Mouse (Mus musculus) kidney, embryonic 14.5 days (tissue): Measurements from ENCODE around the gene Dkkl1. TPM values are rescaled to one million over a fixed set of nuclear protein-coding genes. Genes with fewer than 3 reads are reported as not detected.

Experiments used
- ATAC-seq: fragments of 200-750 bp; cut with Nextera tagmentation; 2 replicates; pipeline ENCODE4 v1.8.0; 2017; ENCODE audit warnings: moderate number of reproducible peaks, mild to moderate bottlenecking, moderate TSS enrichment, moderate library complexity; ENCODE audit not compliant: low FRiP score, low TSS enrichment
- H3K27ac ChIP-seq: fragments of 300-500 bp; sonication (generic); 2 replicates; pipeline ENCODE4 v1.5.1; 2014; ENCODE audit warnings: low read depth, mild to moderate bottlenecking, low read length, moderate library complexity, mixed read lengths
- H3K27me3 ChIP-seq: fragments of 300-500 bp; sonication (generic); 2 replicates; pipeline ENCODE4 v1.6.1; 2014; ENCODE audit warnings: mild to moderate bottlenecking, low read length; ENCODE audit not compliant: control insufficient read depth, insufficient read depth
- H3K36me3 ChIP-seq: fragments of 300-500 bp; sonication (generic); 2 replicates; pipeline ENCODE4 v1.6.1; 2014; ENCODE audit warnings: low read length, mixed read lengths; ENCODE audit not compliant: control insufficient read depth, insufficient read depth
- H3K4me1 ChIP-seq: fragments of 300-500 bp; sonication (generic); 2 replicates; pipeline ENCODE4 v1.6.1; 2014; ENCODE audit warnings: low read length, mixed read lengths; ENCODE audit not compliant: control insufficient read depth, insufficient read depth
- H3K4me2 ChIP-seq: fragments of 300-500 bp; sonication (generic); replicated peaks from 2 replicates; pipeline ENCODE4 v1.6.1; 2014; ENCODE audit warnings: low read depth, mild to moderate bottlenecking, low read length
- H3K4me3 ChIP-seq: fragments of 300-500 bp; sonication (generic); 2 replicates; pipeline ENCODE4 v1.5.1; 2014; ENCODE audit warnings: mild to moderate bottlenecking, low read length
- H3K9ac ChIP-seq: fragments of 300-500 bp; sonication (generic); 2 replicates; pipeline ENCODE4 v1.6.1; 2014; ENCODE audit warnings: low read depth, mild to moderate bottlenecking, low read length, moderate library complexity
- H3K9me3 ChIP-seq: fragments of 300-500 bp; sonication (generic); 2 replicates; pipeline ENCODE4 v1.6.1; 2016; ENCODE audit warnings: low read length; ENCODE audit not compliant: control insufficient read depth
- WGBS: fragments of 180-500 bp; shearing (Covaris S2); extraction: QIAGEN DNeasy Blood & Tissue Kit; methylation state at CpG from one replicate; pipeline ENCODE4 v1.1.7; 2014; 5-methylcytosine and 5-hydroxymethylcytosine counted together
- microRNA-seq: library from miRNA; unstranded; fragments of <30 nt; microRNA quantifications from one replicate; pipeline ENCODE4, GENCODE M21; 2016
- polyA plus RNA-seq: library from polyadenylated mRNA; unstranded; fragments of >200 nt; fragmentation: Nextera tagmentation; extraction: Ambion mirVana; gene quantifications from 2 replicates; pipeline ENCODE4 v1.2.1, GENCODE M21; 2014

The Dkkl1 gene
- polyA plus RNA-seq, 1 experiment from 2014 or later: 1.1 TPM

- Histone ChIP-seq H3K27ac (no peak overlapping the region), H3K4me1 (peaks cover 4% of the 10 kb centered on the region), H3K9me3 (no peaks in the 10 kb centered on the region), H3K4me3 (peak overlapping the region; percentile 34), H3K9ac (peak overlapping the region; percentile 5; the same call in 1 of the 2 replicates), H3K36me3 (peaks cover 16% of the 10 kb centered on the region; the same call in 1 of the 2 replicates), H3K27me3 (peaks cover 44% of the 10 kb centered on the region), H3K4me2 (peak overlapping the region; percentile 75)
- peak; percentile 92 for ATAC-seq
- 4% methylated on average over 35 of the region's 35 CpGs for WGBS
These were observed 50.1 kb downstream of the Dkkl1 start for GRCm38 (mm10) chr7:45161612-45162473.

- H3K27ac ChIP-seq: no peak overlapping the region
- H3K4me3 ChIP-seq: no peak overlapping the region
- H3K9me3 ChIP-seq: no peaks in the 10 kb centered on the region
- H3K4me1 ChIP-seq: peaks cover 4% of the 10 kb centered on the region
- WGBS: 92% methylated on average over 3 of the region's 3 CpGs
- H3K36me3 ChIP-seq: peaks cover 16% of the 10 kb centered on the region; the same call in 1 of the 2 replicates
- no peak overlapping the region for H3K9ac ChIP-seq
- H3K4me2 ChIP-seq: no peak overlapping the region
- H3K27me3 ChIP-seq: peaks cover 34% of the 10 kb centered on the region
- no peak for ATAC-seq
These were observed 51.1 kb downstream of the Dkkl1 start for GRCm38 (mm10) chr7:45160866-45161265.

GRCm38 (mm10) chr7:45160316-45160800 is 51.6 kb downstream of the Dkkl1 start:
- Histone ChIP-seq H3K27me3 (peaks cover 29% of the 10 kb centered on the region), H3K27ac (no peak overlapping the region), H3K4me1 (peaks cover 7% of the 10 kb centered on the region), H3K36me3 (peaks cover 16% of the 10 kb centered on the region; the same call in 1 of the 2 replicates), H3K9me3 (no peaks in the 10 kb centered on the region), H3K4me2 (no peak overlapping the region), H3K4me3 (no peak overlapping the region), H3K9ac (no peak overlapping the region)
- ATAC-seq: no peak
- 87% methylated on average over 6 of the region's 6 CpGs for WGBS

GRCm38 (mm10) chr7:45158991-45159390 is 53.0 kb downstream of the Dkkl1 start:
- WGBS: 95% methylated on average over 6 of the region's 6 CpGs
- ATAC-seq: no peak
- Histone ChIP-seq H3K27me3 (peaks cover 16% of the 10 kb centered on the region), H3K36me3 (peaks cover 16% of the 10 kb centered on the region; the same call in 1 of the 2 replicates), H3K4me1 (peaks cover 10% of the 10 kb centered on the region), H3K9me3 (no peaks in the 10 kb centered on the region), H3K4me3 (no peak overlapping the region), H3K9ac (no peak overlapping the region), H3K27ac (no peak overlapping the region), H3K4me2 (no peak overlapping the region)

Small RNA genes within 50 kb of the gene (microRNA-seq; reads per million reads assigned to microRNA genes)
- gene Mir7055: not detected

Other genes with a start within 250 kb of the Dkkl1 start
- 13.7 and 19.2 TPM in 2 replicates for gene Cpt1c, start 237.3 kb downstream of the Dkkl1 start, polyA plus RNA-seq
- 258 and 308 TPM in 2 replicates for gene Prmt1, start 225.6 kb downstream of the Dkkl1 start, polyA plus RNA-seq
- 66.2 and 81.6 TPM in 2 replicates for gene Irf3, start 214.5 kb downstream of the Dkkl1 start, polyA plus RNA-seq
- 54.9 and 71.1 TPM in 2 replicates for gene Bcl2l12, start 213.4 kb downstream of the Dkkl1 start, polyA plus RNA-seq
- gene Scaf1, start 195.8 kb downstream of the Dkkl1 start, polyA plus RNA-seq: 46.5 and 54.0 TPM in 2 replicates
- gene Rras, start 194.2 kb downstream of the Dkkl1 start, polyA plus RNA-seq: 31.8 and 35.2 TPM in 2 replicates
- 16.3 and 18.9 TPM in 2 replicates for gene Prr12, start 159.3 kb downstream of the Dkkl1 start, polyA plus RNA-seq
- gene Nosip, start 149.7 kb downstream of the Dkkl1 start, polyA plus RNA-seq: 65.3 and 75.0 TPM in 2 replicates
- gene Prrg2, start 149.5 kb downstream of the Dkkl1 start, polyA plus RNA-seq: 27.0 and 27.3 TPM in 2 replicates
- gene Rcn3, start 119.9 kb downstream of the Dkkl1 start, polyA plus RNA-seq: 301 and 308 TPM in 2 replicates
- gene Fcgrt, start 108.3 kb downstream of the Dkkl1 start, polyA plus RNA-seq: 48.9 and 67.4 TPM in 2 replicates
- 1,882 and 1,923 TPM in 2 replicates for gene Rps11, start 87.7 kb downstream of the Dkkl1 start, polyA plus RNA-seq
- gene Rpl13a, start 83.4 kb downstream of the Dkkl1 start, polyA plus RNA-seq: 1,416 and 1,603 TPM in 2 replicates
- gene Gm45713, start 75.9 kb downstream of the Dkkl1 start, polyA plus RNA-seq: 0.19 and 0.47 TPM in 2 replicates
- 1.0 and 1.3 TPM in 2 replicates for gene Flt3l, start 75.7 kb downstream of the Dkkl1 start, polyA plus RNA-seq
- gene Pih1d1, start 57.8 kb downstream of the Dkkl1 start, polyA plus RNA-seq: 101 and 110 TPM in 2 replicates
- gene Aldh16a1, start 57.6 kb downstream of the Dkkl1 start, polyA plus RNA-seq: 46.6 and 58.0 TPM in 2 replicates
- gene Slc17a7, start 48.2 kb downstream of the Dkkl1 start, polyA plus RNA-seq: 0.10 and 0.28 TPM in 2 replicates
- not detected in 2 replicates for gene Gfy, start 32.6 kb downstream of the Dkkl1 start, polyA plus RNA-seq
- gene Pth2, start 31.2 kb downstream of the Dkkl1 start, polyA plus RNA-seq: not detected in 2 replicates
- 0.93 and 1.1 TPM in 2 replicates for gene Ccdc155, start 7.3 kb downstream of the Dkkl1 start, polyA plus RNA-seq
- gene Tead2, start 3.6 kb upstream of the Dkkl1 start, polyA plus RNA-seq: 206 and 234 TPM in 2 replicates
- 0.60 and 1.2 TPM in 2 replicates for gene Cd37, start 27.0 kb upstream of the Dkkl1 start, polyA plus RNA-seq
- 0.18 and 0.20 TPM in 2 replicates for gene Slc6a16, start 28.9 kb upstream of the Dkkl1 start, polyA plus RNA-seq
- gene Slc6a21, start 65.4 kb upstream of the Dkkl1 start, polyA plus RNA-seq: not detected in 2 replicates
- 10.1 and 11.3 TPM in 2 replicates for gene Trpm4, start 121.6 kb upstream of the Dkkl1 start, polyA plus RNA-seq
- gene Hrc, start 123.1 kb upstream of the Dkkl1 start, polyA plus RNA-seq: 1.5 and 2.7 TPM in 2 replicates
- 6.7 and 7.6 TPM in 2 replicates for gene Ppfia3, start 154.9 kb upstream of the Dkkl1 start, polyA plus RNA-seq
- 0.57 and 0.66 TPM in 2 replicates for gene Lin7b, start 158.4 kb upstream of the Dkkl1 start, polyA plus RNA-seq
- gene Snrnp70, start 183.6 kb upstream of the Dkkl1 start, polyA plus RNA-seq: 100 and 171 TPM in 2 replicates
- not detected in 2 replicates for gene Kcna7, start 193.5 kb upstream of the Dkkl1 start, polyA plus RNA-seq
- 1.3 and 1.4 TPM in 2 replicates for gene Ntf5, start 201.5 kb upstream of the Dkkl1 start, polyA plus RNA-seq
- not detected in 2 replicates for gene Lhb, start 208.7 kb upstream of the Dkkl1 start, polyA plus RNA-seq
- 21.4 and 35.0 TPM in 2 replicates for gene Gys1, start 222.7 kb upstream of the Dkkl1 start, polyA plus RNA-seq
- 158 and 228 TPM in 2 replicates for gene Ruvbl2, start 225.9 kb upstream of the Dkkl1 start, polyA plus RNA-seq
- 3,941 and 4,356 TPM in 2 replicates for gene Ftl1, start 247.7 kb upstream of the Dkkl1 start, polyA plus RNA-seq